Mouse (Mus musculus): ENCODE results near the gene Vasp. TPM values are rescaled to one million over a fixed set of nuclear protein-coding genes. Genes with fewer than 3 reads are reported as not detected.

Vasp gene
- polyA plus RNA-seq, 1 experiment from 2014 or later, result 39.5 TPM

DNA sequence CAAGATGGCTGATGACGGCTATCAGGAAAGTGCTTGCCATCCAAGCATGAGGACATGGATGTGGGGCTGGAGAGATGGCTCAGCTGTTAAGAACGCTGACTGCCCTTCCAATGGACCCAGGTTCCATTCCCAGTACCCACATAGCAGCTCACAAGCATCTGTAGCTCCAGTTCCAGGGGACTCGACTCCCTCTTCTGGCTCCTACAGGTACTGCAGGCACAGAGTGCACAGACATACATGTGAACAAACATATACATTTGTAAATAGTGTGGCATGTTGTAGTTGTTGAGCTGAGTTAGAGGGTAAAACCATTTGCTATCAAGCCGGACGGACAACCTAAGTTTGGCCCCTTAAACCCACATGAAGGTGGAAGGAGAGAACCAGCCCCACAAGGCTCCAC is 61.6 kb downstream of the Vasp start:
- H3K9ac ChIP-seq (replicated peaks), result no peak overlapping the region
- no peak for ATAC-seq (replicated peaks)
- H3K4me1 ChIP-seq, result peaks cover 8% of the 10 kb centered on the region
- WGBS, result 90% methylated on average over 5 of the region's 5 CpGs
- no peak overlapping the region for H3K27ac ChIP-seq (replicated peaks)
- peaks cover 10% of the 10 kb centered on the region for H3K36me3 ChIP-seq
- H3K4me2 ChIP-seq (replicated peaks), result no peak overlapping the region
- H3K9me3 ChIP-seq, result no peaks in the 10 kb centered on the region
- no peaks in the 10 kb centered on the region for H3K27me3 ChIP-seq
- H3K4me3 ChIP-seq, result no peak overlapping the region

DNA sequence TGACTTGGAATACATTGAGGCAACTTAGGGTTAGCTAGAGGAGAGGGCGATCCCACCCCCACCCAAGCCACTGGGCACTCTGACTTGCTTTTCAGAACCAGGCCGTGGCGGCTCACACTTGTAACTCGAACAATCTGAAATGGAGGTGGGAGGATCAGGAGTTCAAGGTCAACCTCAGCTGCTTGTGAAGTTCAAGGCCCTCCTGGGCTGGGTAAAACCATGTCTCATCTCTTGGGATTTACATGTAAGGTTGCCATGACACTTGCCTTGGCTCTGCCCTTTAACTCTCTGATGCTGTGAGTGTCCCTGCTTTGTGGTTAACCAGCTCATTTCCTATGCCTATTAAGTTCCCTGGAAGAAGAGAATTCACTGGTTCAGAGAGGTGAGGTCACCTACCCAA is 62.1 kb downstream of the Vasp start:
- Histone ChIP-seq H3K36me3 (peaks cover 16% of the 10 kb centered on the region), H3K27me3 (no peaks in the 10 kb centered on the region), H3K27ac (replicated peaks) (no peak overlapping the region), H3K4me2 (replicated peaks) (no peak overlapping the region), H3K9me3 (no peaks in the 10 kb centered on the region), H3K4me1 (peaks cover 8% of the 10 kb centered on the region), H3K4me3 (no peak overlapping the region), H3K9ac (replicated peaks) (no peak overlapping the region)
- ATAC-seq (replicated peaks), result no peak
- 81% methylated on average over 4 of the region's 4 CpGs for WGBS

DNA sequence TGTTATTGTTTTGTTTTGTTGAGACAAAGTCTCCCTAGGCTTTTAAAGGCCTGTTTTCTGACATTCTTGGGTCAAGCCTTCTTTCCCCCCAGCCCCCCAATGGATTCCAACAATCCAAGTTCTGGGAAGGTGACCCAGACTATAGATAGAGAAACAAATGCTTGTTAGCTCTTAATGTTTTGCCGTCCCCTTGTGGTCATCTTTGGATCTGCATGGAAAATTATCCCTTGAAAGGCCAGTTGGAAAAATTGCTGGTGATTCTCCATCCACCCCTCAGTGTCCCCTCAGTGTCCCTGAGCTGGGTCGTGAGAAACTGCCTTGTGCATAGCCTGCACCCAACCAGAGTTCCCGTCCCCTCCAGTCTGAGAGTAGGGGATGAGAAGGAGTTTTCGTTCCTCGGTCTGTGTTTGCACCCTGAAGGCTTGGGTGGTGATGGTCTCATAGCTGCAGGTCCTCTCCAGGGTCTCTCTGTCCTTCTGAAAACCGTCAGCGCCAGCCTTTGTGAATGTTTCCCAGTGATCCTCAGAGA is 62.6 kb downstream of the Vasp start:
- Histone ChIP-seq H3K9me3 (no peaks in the 10 kb centered on the region), H3K4me1 (peaks cover 8% of the 10 kb centered on the region), H3K4me2 (replicated peaks) (no peak overlapping the region), H3K36me3 (peaks cover 20% of the 10 kb centered on the region), H3K4me3 (no peak overlapping the region), H3K27me3 (no peaks in the 10 kb centered on the region), H3K9ac (replicated peaks) (no peak overlapping the region), H3K27ac (replicated peaks) (no peak overlapping the region)
- ATAC-seq (replicated peaks), result no peak
- 53% methylated on average over 7 of the region's 7 CpGs for WGBS

DNA sequence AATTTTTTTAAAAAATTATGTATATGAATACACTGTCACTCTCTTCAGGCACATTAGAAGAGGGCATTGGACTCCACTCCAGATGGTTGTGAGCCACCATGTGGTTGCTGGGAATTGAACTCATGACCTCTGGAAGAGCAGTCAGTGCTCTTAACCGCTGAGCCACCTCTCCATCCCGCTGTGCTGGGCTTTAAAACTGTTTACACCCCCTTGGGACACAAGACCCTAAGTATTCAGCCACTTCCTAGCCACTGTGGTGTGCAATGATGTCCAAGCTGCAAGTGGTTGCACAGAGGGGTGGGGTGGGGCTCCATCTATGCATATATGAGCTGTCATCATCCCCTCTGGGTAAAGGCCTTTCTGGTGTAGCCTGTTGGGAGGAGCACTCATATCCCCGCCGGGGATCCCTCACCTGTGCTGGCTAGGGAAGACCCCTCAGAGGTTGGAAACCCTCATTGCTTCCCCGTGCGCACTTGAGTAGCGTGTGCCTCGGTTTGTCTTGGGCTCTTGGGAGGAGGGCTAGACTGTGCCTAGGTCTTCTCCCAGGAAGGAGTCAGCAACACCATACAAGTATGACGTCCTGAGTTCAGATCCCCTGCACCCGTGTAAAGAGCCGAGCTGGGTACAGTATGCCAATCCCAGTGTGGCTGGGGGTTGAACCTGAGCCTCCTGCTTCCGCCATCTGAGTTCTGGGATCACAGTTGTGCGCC is 63.3 kb downstream of the Vasp start:
- peaks cover 23% of the 10 kb centered on the region for H3K36me3 ChIP-seq
- 0 out of 2 replicates have a peak, but pooled peaks have one; percentile 12 for ATAC-seq (replicated peaks)
- 82% methylated on average over 13 of the region's 13 CpGs for WGBS

More for the DNA sequence above, 63.3 kb downstream of the Vasp start:
- H3K27me3 ChIP-seq, result no peaks in the 10 kb centered on the region
- H3K4me1 ChIP-seq, result peaks cover 8% of the 10 kb centered on the region
- H3K27ac ChIP-seq (replicated peaks), result no peak overlapping the region
- H3K9me3 ChIP-seq, result no peaks in the 10 kb centered on the region
- H3K9ac ChIP-seq (replicated peaks), result no peak overlapping the region
- no peak overlapping the region for H3K4me2 ChIP-seq (replicated peaks)
- H3K4me3 ChIP-seq, result no peak overlapping the region

Other genes starting within 250 kb of the Vasp start
- 0.18 TPM in 1 of 2 replicates, not detected in the other for gene Foxa3, start 248.3 kb downstream of the Vasp start, polyA plus RNA-seq (2015; fragmentation: Nextera tagmentation; extraction: Ambion mirVana)
- 34.8 and 35.4 TPM in 2 replicates for gene Sympk, start 247.4 kb downstream of the Vasp start, polyA plus RNA-seq (2015; fragmentation: Nextera tagmentation; extraction: Ambion mirVana)
- gene Rsph6a, start 217.1 kb downstream of the Vasp start, polyA plus RNA-seq (2015; fragmentation: Nextera tagmentation; extraction: Ambion mirVana), result not detected in 2 replicates
- gene Dmwd, start 195.6 kb downstream of the Vasp start, polyA plus RNA-seq (2015; fragmentation: Nextera tagmentation; extraction: Ambion mirVana), result 32.0 and 35.1 TPM in 2 replicates
- gene Dmpk, start 188.0 kb downstream of the Vasp start, polyA plus RNA-seq (2015; fragmentation: Nextera tagmentation; extraction: Ambion mirVana), result 8.8 and 11.2 TPM in 2 replicates
- gene Six5, start 177.2 kb downstream of the Vasp start, polyA plus RNA-seq (2015; fragmentation: Nextera tagmentation; extraction: Ambion mirVana), result 2.3 and 2.4 TPM in 2 replicates
- gene Gm4969, start 153.4 kb downstream of the Vasp start, polyA plus RNA-seq (2015; fragmentation: Nextera tagmentation; extraction: Ambion mirVana), result 3.6 and 3.8 TPM in 2 replicates
- 23.4 and 25.4 TPM in 2 replicates for gene Fbxo46, start 152.0 kb downstream of the Vasp start, polyA plus RNA-seq (2015; fragmentation: Nextera tagmentation; extraction: Ambion mirVana)
- 18.7 and 19.4 TPM in 2 replicates for gene Qpctl, start 122.5 kb downstream of the Vasp start, polyA plus RNA-seq (2015; fragmentation: Nextera tagmentation; extraction: Ambion mirVana)
- 135 and 143 TPM in 2 replicates for gene Snrpd2, start 122.1 kb downstream of the Vasp start, polyA plus RNA-seq (2015; fragmentation: Nextera tagmentation; extraction: Ambion mirVana)
- gene Gipr, start 105.7 kb downstream of the Vasp start, polyA plus RNA-seq (2015; fragmentation: Nextera tagmentation; extraction: Ambion mirVana), result 18.1 and 20.0 TPM in 2 replicates
- gene Eml2, start 95.4 kb downstream of the Vasp start, polyA plus RNA-seq (2015; fragmentation: Nextera tagmentation; extraction: Ambion mirVana), result 8.2 and 12.5 TPM in 2 replicates
- gene Gpr4, start 59.3 kb downstream of the Vasp start, polyA plus RNA-seq (2015; fragmentation: Nextera tagmentation; extraction: Ambion mirVana), result 2.2 and 2.4 TPM in 2 replicates
- gene Opa3, start 43.5 kb downstream of the Vasp start, polyA plus RNA-seq (2015; fragmentation: Nextera tagmentation; extraction: Ambion mirVana), result 40.6 and 44.5 TPM in 2 replicates
- 0.19 and 0.31 TPM in 2 replicates for gene Ppm1n, start 8.2 kb upstream of the Vasp start, polyA plus RNA-seq (2015; fragmentation: Nextera tagmentation; extraction: Ambion mirVana)
- 123 and 127 TPM in 2 replicates for gene Rtn2, start 10.8 kb upstream of the Vasp start, polyA plus RNA-seq (2015; fragmentation: Nextera tagmentation; extraction: Ambion mirVana)
- gene Fosb, start 38.2 kb upstream of the Vasp start, polyA plus RNA-seq (2015; fragmentation: Nextera tagmentation; extraction: Ambion mirVana), result 0.11 TPM in 2 replicates
- gene Ercc1, start 73.0 kb upstream of the Vasp start, polyA plus RNA-seq (2015; fragmentation: Nextera tagmentation; extraction: Ambion mirVana), result 94.6 and 95.4 TPM in 2 replicates
- 23.9 and 24.0 TPM in 2 replicates for gene Cd3eap, start 87.7 kb upstream of the Vasp start, polyA plus RNA-seq (2015; fragmentation: Nextera tagmentation; extraction: Ambion mirVana)
- 2.6 and 2.7 TPM in 2 replicates for gene Ppp1r13l, start 87.9 kb upstream of the Vasp start, polyA plus RNA-seq (2015; fragmentation: Nextera tagmentation; extraction: Ambion mirVana)
- 22.8 and 24.2 TPM in 2 replicates for gene Ercc2, start 110.2 kb upstream of the Vasp start, polyA plus RNA-seq (2015; fragmentation: Nextera tagmentation; extraction: Ambion mirVana)
- gene Klc3, start 132.3 kb upstream of the Vasp start, polyA plus RNA-seq (2015; fragmentation: Nextera tagmentation; extraction: Ambion mirVana), result 2.2 and 2.3 TPM in 2 replicates
- gene Ckm, start 133.0 kb upstream of the Vasp start, polyA plus RNA-seq (2015; fragmentation: Nextera tagmentation; extraction: Ambion mirVana), result 0.19 and 0.31 TPM in 2 replicates
- 18.3 and 18.8 TPM in 2 replicates for gene Mark4, start 187.0 kb upstream of the Vasp start, polyA plus RNA-seq (2015; fragmentation: Nextera tagmentation; extraction: Ambion mirVana)
- 0.17 and 0.29 TPM in 2 replicates for gene Exoc3l2, start 191.5 kb upstream of the Vasp start, polyA plus RNA-seq (2015; fragmentation: Nextera tagmentation; extraction: Ambion mirVana)
- gene Bloc1s3, start 236.6 kb upstream of the Vasp start, polyA plus RNA-seq (2015; fragmentation: Nextera tagmentation; extraction: Ambion mirVana), result 4.9 and 5.4 TPM in 2 replicates
- gene Trappc6a, start 236.6 kb upstream of the Vasp start, polyA plus RNA-seq (2015; fragmentation: Nextera tagmentation; extraction: Ambion mirVana), result 35.3 and 43.0 TPM in 2 replicates
- 0.66 and 0.75 TPM in 2 replicates for gene Nkpd1, start 246.0 kb upstream of the Vasp start, polyA plus RNA-seq (2015; fragmentation: Nextera tagmentation; extraction: Ambion mirVana)